Mouse (Mus musculus) CH12.LX (cell line): Measurements from ENCODE around the gene Csmd2. TPM values are rescaled to one million over a fixed set of nuclear protein-coding genes. Genes with fewer than 3 reads are reported as not detected.

Source experiments
- DNase-seq: peaks from one replicate; pipeline ENCODE4 v3.0.0-alpha.2; 2013; ENCODE audit errors: extremely low read depth
- H3K27ac ChIP-seq: 2 replicates; pipeline ENCODE4 v1.5.1; 2012; ENCODE audit warnings: low read depth, mild to moderate bottlenecking, control low read depth, moderate library complexity; ENCODE audit not compliant: insufficient read depth
- H3K27me3 ChIP-seq: replicated peaks from 2 replicates; pipeline ENCODE3; 2012; ENCODE audit warnings: inconsistent platforms
- H3K36me3 ChIP-seq, 2 experiments: replicated peaks in 1 of 2; 2 replicates each; pipeline versions ENCODE3 to v1.6.1; 2012; ENCODE audit warnings: inconsistent platforms in 1 of 2, low read length in 1 of 2, mild to moderate bottlenecking in 1 of 2, mixed read lengths in 1 of 2, moderate library complexity in 1 of 2; ENCODE audit not compliant: control insufficient read depth in 1 of 2, insufficient read depth in 1 of 2
- H3K4me1 ChIP-seq, 2 experiments: 2 replicates each; pipeline ENCODE4 v1.6.1; 2012; ENCODE audit warnings: inconsistent platforms in 1 of 2, moderate library complexity in 1 of 2; ENCODE audit not compliant: insufficient read depth in 2 of 2, control insufficient read depth in 1 of 2
- H3K4me2 ChIP-seq: 2 replicates; pipeline ENCODE4 v1.6.1; 2012; ENCODE audit warnings: low read depth, mild to moderate bottlenecking, control low read depth; ENCODE audit not compliant: poor library complexity, insufficient read depth, severe bottlenecking
- H3K4me3 ChIP-seq, 3 experiments: fragments of 150-350 bp in 1 of 3; sonication (generic) in 1 of 3; replicated peaks in 1 of 3; 2 replicates each; pipeline versions ENCODE3 to v1.5.1; 2011 to 2012; ENCODE audit warnings: low read depth in 2 of 3, low read length in 2 of 3, mild to moderate bottlenecking in 2 of 3, moderate library complexity in 2 of 3, control low read depth in 1 of 3, improper control_type of control experiment in 1 of 3, inconsistent platforms in 1 of 3, mixed read lengths in 1 of 3; ENCODE audit not compliant: poor library complexity in 1 of 3
- H3K79me2 ChIP-seq: replicated peaks from 2 replicates; pipeline ENCODE4 v1.6.1; 2012; ENCODE audit warnings: mild to moderate bottlenecking, moderate library complexity; ENCODE audit not compliant: control insufficient read depth, poor library complexity, insufficient read depth, severe bottlenecking; ENCODE audit errors: extremely low read depth
- H3K9ac ChIP-seq: 2 replicates; pipeline ENCODE4 v1.6.1; 2012; ENCODE audit warnings: low read depth, mild to moderate bottlenecking, control low read depth, moderate library complexity; ENCODE audit not compliant: insufficient read depth
- H3K9me3 ChIP-seq: replicated peaks from 2 replicates; pipeline ENCODE3; 2012; ENCODE audit warnings: low read length, inconsistent platforms, mixed read lengths
- BHLHE40 ChIP-seq: IDR thresholded peaks from 2 replicates; pipeline ENCODE4 v1.6.1; 2011; ENCODE audit warnings: mild to moderate bottlenecking, low read depth, low read length, improper control_type of control experiment
- CHD2 ChIP-seq: IDR thresholded peaks from 2 replicates; pipeline ENCODE4 v1.6.1; 2011; ENCODE audit warnings: low read length, improper control_type of control experiment
- E2F4 ChIP-seq: IDR thresholded peaks from 2 replicates; pipeline ENCODE4 v1.6.1; 2011; ENCODE audit warnings: low read depth, low read length, improper control_type of control experiment; ENCODE audit not compliant: insufficient replicate concordance
- ELF1 ChIP-seq: IDR thresholded peaks from 2 replicates; pipeline ENCODE4 v1.6.1; 2014; ENCODE audit warnings: low read depth, mild to moderate bottlenecking, inconsistent platforms, low read length, improper control_type of control experiment
- ETS1 ChIP-seq: conservative IDR thresholded peaks from 2 replicates; pipeline ENCODE4 v1.6.1; 2012; ENCODE audit warnings: low read depth, mild to moderate bottlenecking, inconsistent platforms, low read length, improper control_type of control experiment, moderate library complexity
- GABPA ChIP-seq: IDR thresholded peaks from 2 replicates; pipeline ENCODE4 v1.6.1; 2012; ENCODE audit warnings: low read depth, low read length, improper control_type of control experiment, inconsistent platforms; ENCODE audit not compliant: insufficient replicate concordance
- HCFC1 ChIP-seq: IDR thresholded peaks from 2 replicates; pipeline ENCODE4 v1.6.1; 2012; ENCODE audit warnings: low read depth, mild to moderate bottlenecking, inconsistent platforms, low read length, improper control_type of control experiment
- IRF4 ChIP-seq: IDR thresholded peaks from 2 replicates; pipeline ENCODE4 v1.6.1; 2014; ENCODE audit warnings: low read depth, mild to moderate bottlenecking, inconsistent platforms, low read length, improper control_type of control experiment
- JUN ChIP-seq: IDR thresholded peaks from 2 replicates; pipeline ENCODE4 v1.6.1; 2011; ENCODE audit warnings: low read depth, mild to moderate bottlenecking, low read length, improper control_type of control experiment, moderate library complexity; ENCODE audit not compliant: insufficient read depth
- KAT2A ChIP-seq: IDR thresholded peaks from 2 replicates; pipeline ENCODE4 v1.6.1; 2012; ENCODE audit warnings: low read length, improper control_type of control experiment, inconsistent platforms; ENCODE audit not compliant: insufficient replicate concordance
- MAZ ChIP-seq: IDR thresholded peaks from 2 replicates; pipeline ENCODE4 v1.6.1; 2012; ENCODE audit warnings: low read depth, mild to moderate bottlenecking, inconsistent platforms, low read length, improper control_type of control experiment, moderate library complexity
- MEF2A ChIP-seq: IDR thresholded peaks from 2 replicates; pipeline ENCODE4 v1.6.1; 2014; ENCODE audit warnings: low read depth, mild to moderate bottlenecking, inconsistent platforms, low read length, improper control_type of control experiment, borderline replicate concordance
- MXI1 ChIP-seq: IDR thresholded peaks from 2 replicates; pipeline ENCODE4 v1.6.1; 2011; ENCODE audit warnings: mild to moderate bottlenecking, low read depth, low read length, improper control_type of control experiment
- NELFE ChIP-seq: IDR thresholded peaks from 2 replicates; pipeline ENCODE4 v1.6.1; 2011; ENCODE audit warnings: low read depth, low read length, improper control_type of control experiment
- NRF1 ChIP-seq: IDR thresholded peaks from 2 replicates; pipeline ENCODE4 v1.6.1; 2014; ENCODE audit warnings: low read depth, mild to moderate bottlenecking, inconsistent platforms, low read length, improper control_type of control experiment, moderate library complexity
- POLR2AphosphoS2 ChIP-seq: IDR thresholded peaks from 2 replicates; pipeline ENCODE4 v1.6.1; 2011; ENCODE audit warnings: low read depth, low read length, improper control_type of control experiment
- SIN3A ChIP-seq: IDR thresholded peaks from 2 replicates; pipeline ENCODE4 v1.6.1; 2012; ENCODE audit warnings: low read length, improper control_type of control experiment, inconsistent platforms
- SMC3 ChIP-seq: IDR thresholded peaks from 2 replicates; pipeline ENCODE4 v1.6.1; 2011; ENCODE audit warnings: low read depth, low read length, improper control_type of control experiment
- TCF12 ChIP-seq: IDR thresholded peaks from 2 replicates; pipeline ENCODE4 v1.6.1; 2014; ENCODE audit warnings: low read depth, mild to moderate bottlenecking, inconsistent platforms, low read length, improper control_type of control experiment
- UBTF ChIP-seq: IDR thresholded peaks from 2 replicates; pipeline ENCODE4 v1.6.1; 2012; ENCODE audit warnings: low read depth, mild to moderate bottlenecking, inconsistent platforms, low read length, improper control_type of control experiment, moderate library complexity
- USF2 ChIP-seq: conservative IDR thresholded peaks from 2 replicates; pipeline ENCODE4 v1.6.1; 2011; ENCODE audit warnings: low read depth, low read length, improper control_type of control experiment
- ZC3H11A ChIP-seq: IDR thresholded peaks from 2 replicates; pipeline ENCODE4 v1.6.1; 2012; ENCODE audit warnings: low read depth, mild to moderate bottlenecking, inconsistent platforms, low read length, improper control_type of control experiment
- ZMIZ1 ChIP-seq: IDR thresholded peaks from 2 replicates; pipeline ENCODE4 v1.6.1; 2012; ENCODE audit warnings: low read depth, mild to moderate bottlenecking, inconsistent platforms, low read length, improper control_type of control experiment
- dilution Hi-C: fragments of 300-500 bp; cut with MboI; formaldehyde crosslinking; loops from 2 replicates; pipeline ENCODE4 v1.14.3; 2020; ENCODE audit warnings: low sequenced_read_pairs; ENCODE audit not compliant: extremely low pct_unique_long_range_greater_than_20kb, extremely low pct_ligation_motif_present
- in situ Hi-C: fragments of 300-500 bp; cut with MboI; formaldehyde crosslinking; loops from 3 replicates; pipeline ENCODE4 v1.14.3; 2019; ENCODE audit warnings: low sequenced_read_pairs, low pct_ligation_motif_present, low pct_unique_long_range_greater_than_20kb, mixed read lengths
- polyA plus RNA-seq: library from polyadenylated mRNA; unstranded; fragments of >175 nt; gene quantifications from 2 replicates; pipeline ENCODE4 v1.2.1, GENCODE M21; 2012; ENCODE audit warnings: low read depth; ENCODE audit not compliant: insufficient read length
- total RNA-seq, 2 experiments: library from RNA; depleted of rRNA; stranded (reverse); fragments of 300-350 nt in 1 of 2; fragments of >200 nt in 1 of 2; gene quantifications; 2 replicates each; pipeline ENCODE4 v1.2.3; 2012 to 2014

Csmd2 gene
- total and polyA plus RNA-seq, 3 experiments, result 0.08 to 0.80 TPM; not detected in 1

GRCm38 (mm10) chr4:128609276-128609924, 621.7 kb downstream of the Csmd2 start:
- in situ Hi-C loops (no loop called here), dilution Hi-C loops (no loop called here)
- TF ChIP-seq BHLHE40, result no peak
- TF ChIP-seq MAZ, result 0 out of 2 replicates have a peak, but pooled peaks have one; percentile 14
- no peak for TF ChIP-seq UBTF
- TF ChIP-seq ETS1, result no peak
- TF ChIP-seq SIN3A, result no peak
- no peak for TF ChIP-seq NELFE
- TF ChIP-seq ZC3H11A, result no peak
- 0 out of 2 replicates have a peak, but pooled peaks have one; percentile 4 for TF ChIP-seq MXI1
- TF ChIP-seq GABPA, result no peak
- TF ChIP-seq POLR2AphosphoS2, result no peak
- TF ChIP-seq MEF2A, result no peak
- Histone ChIP-seq H3K4me1 (peaks cover 4 to 35% of the 10 kb centered on the region in 2 experiments; a peak in 3 of 4 replicates), H3K27me3 (no peaks in the 10 kb centered on the region), H3K27ac (peak overlapping the region; percentile 34), H3K9ac (peak overlapping the region; percentile 68), H3K4me3 (peak overlapping the region; percentile 65 to 92 (median 68)), H3K36me3 (peaks cover 4 to 37% of the 10 kb centered on the region in 2 experiments), H3K79me2 (no peaks in the 10 kb centered on the region; the same call in none of the 2 replicates), H3K9me3 (no peaks in the 10 kb centered on the region), H3K4me2 (peak overlapping the region; percentile 89)
- DNase-seq, result no peak

GRCm38 (mm10) chr4:128609925-128610402, 622.3 kb downstream of the Csmd2 start, which contains the start of gene Zscan20:
TSS of gene Zscan20 (minus strand) at chr4:128610098.
- in situ Hi-C loops, result loop anchor here (5.0 kb wide), 1 partner anchor 97 kb away; no protein-coding TSS in a partner anchor
- Histone ChIP-seq H3K36me3 (peaks cover 0 to 31% of the 10 kb centered on the region in 2 experiments), H3K9me3 (no peaks in the 10 kb centered on the region), H3K79me2 (no peaks in the 10 kb centered on the region; the same call in none of the 2 replicates), H3K27me3 (no peaks in the 10 kb centered on the region), H3K27ac (peak within 1 kb of the TSS; percentile 34), H3K4me2 (peak within 1 kb of the TSS; percentile 89), H3K4me3 (peak within 1 kb of the TSS; percentile 65 to 92 (median 68)), H3K4me1 (peaks cover 7 to 40% of the 10 kb centered on the region in 2 experiments; a peak in 3 of 4 replicates), H3K9ac (peak within 1 kb of the TSS; percentile 68)
- dilution Hi-C loops, result no loop called here
- 0 out of 2 replicates have a peak, but pooled peaks have one; percentile 33 for TF ChIP-seq ZMIZ1
- no peak for TF ChIP-seq USF2
- peak; percentile 64; the same call in 1 of the 2 replicates for TF ChIP-seq POLR2AphosphoS2
- peak; percentile 44; the same call in 1 of the 2 replicates for TF ChIP-seq NRF1
- peak; percentile 62; the same call in 1 of the 2 replicates for TF ChIP-seq MXI1
- TF ChIP-seq MAZ, result 0 out of 2 replicates have a peak, but pooled peaks have one; percentile 11
- no peak for TF ChIP-seq E2F4
- peak; percentile 91 for TF ChIP-seq ELF1
- TF ChIP-seq SIN3A, result peak; percentile 70; the same call in 1 of the 2 replicates
- peak; percentile 5; the same call in 1 of the 2 replicates for TF ChIP-seq GABPA
- TF ChIP-seq KAT2A, result peak; percentile 80; the same call in 1 of the 2 replicates
- no peak for TF ChIP-seq SMC3
- peak; percentile 69; the same call in 1 of the 2 replicates for TF ChIP-seq CHD2
- 0 out of 2 replicates have a peak, but pooled peaks have one; percentile 28 for TF ChIP-seq JUN
- no peak for TF ChIP-seq IRF4
- peak; percentile 64 for TF ChIP-seq NELFE
- peak; percentile 94 for TF ChIP-seq HCFC1
- peak; percentile 58; the same call in 1 of the 2 replicates for TF ChIP-seq TCF12
- peak; percentile 99 for DNase-seq
